Mouse (Mus musculus): ENCODE results near the gene Nfib. TPM values are rescaled to one million over a fixed set of nuclear protein-coding genes. Genes with fewer than 3 reads are reported as not detected.
A peak's percentile ranks its signal among the peaks of the same experiment; 100 is the strongest.

The Nfib gene
- polyA plus RNA-seq, 1 experiment from 2014 or later = 26.7 TPM

- Histone ChIP-seq H3K9ac (replicated peaks; ENCODE audit: low read length) (no peak overlapping the region), H3K27me3 (ENCODE audit: insufficient read depth, low read length) (no peaks in the 10 kb centered on the region), H3K4me1 (ENCODE audit: insufficient read depth, low read length) (peaks cover 20% of the 10 kb centered on the region; the same call in 1 of the 2 replicates), H3K4me3 (ENCODE audit: low read length) (no peak overlapping the region), H3K36me3 (ENCODE audit: insufficient read depth, low read length) (0 out of 2 replicates have a peak, but pooled peaks cover 1% of the 10 kb centered on the region), H3K9me3 (ENCODE audit: low read length) (no peaks in the 10 kb centered on the region), H3K4me2 (replicated peaks; ENCODE audit: low read depth, low read length) (no peak overlapping the region), H3K27ac (ENCODE audit: low read length) (no peak overlapping the region)
- WGBS = 60% methylated on average over 4 of the region's 4 CpGs
- ATAC-seq (ENCODE audit: low FRiP score, low TSS enrichment) = no peak
These were observed 414.2 kb downstream of the Nfib start for GRCm38 (mm10) chr4:82291174-82291847.

- no peaks in the 10 kb centered on the region for H3K9me3 ChIP-seq (ENCODE audit: low read length)
- peaks cover 20% of the 10 kb centered on the region; the same call in 1 of the 2 replicates for H3K4me1 ChIP-seq (ENCODE audit: insufficient read depth, low read length)
- no peak overlapping the region for H3K9ac ChIP-seq (replicated peaks; ENCODE audit: low read length)
- no peak overlapping the region for H3K4me2 ChIP-seq (replicated peaks; ENCODE audit: low read depth, low read length)
- no peaks in the 10 kb centered on the region for H3K27me3 ChIP-seq (ENCODE audit: insufficient read depth, low read length)
- no peak for ATAC-seq (ENCODE audit: low FRiP score, low TSS enrichment)
- no peaks in the 10 kb centered on the region for H3K36me3 ChIP-seq (ENCODE audit: insufficient read depth, low read length)
- no peak overlapping the region for H3K27ac ChIP-seq (ENCODE audit: low read length)
- WGBS = 69% methylated on average over 9 of the region's 9 CpGs
- no peak overlapping the region for H3K4me3 ChIP-seq (ENCODE audit: low read length)
These were observed 414.9 kb downstream of the Nfib start for GRCm38 (mm10) chr4:82290623-82291022.

GRCm38 (mm10) chr4:82289596-82289995 lies 416.0 kb downstream of the Nfib start:
- no peaks in the 10 kb centered on the region for H3K9me3 ChIP-seq (ENCODE audit: low read length)
- no peak overlapping the region for H3K4me3 ChIP-seq (ENCODE audit: low read length)
- no peak overlapping the region for H3K9ac ChIP-seq (replicated peaks; ENCODE audit: low read length)
- no peak overlapping the region for H3K27ac ChIP-seq (ENCODE audit: low read length)
- H3K4me2 ChIP-seq (replicated peaks; ENCODE audit: low read depth, low read length) = no peak overlapping the region
- H3K27me3 ChIP-seq (ENCODE audit: insufficient read depth, low read length) = no peaks in the 10 kb centered on the region
- no peak for ATAC-seq (ENCODE audit: low FRiP score, low TSS enrichment)
- WGBS = 57% methylated on average over 7 of the region's 7 CpGs
- H3K4me1 ChIP-seq (ENCODE audit: insufficient read depth, low read length) = peaks cover 20% of the 10 kb centered on the region; the same call in 1 of the 2 replicates
- no peaks in the 10 kb centered on the region for H3K36me3 ChIP-seq (ENCODE audit: insufficient read depth, low read length)

- no peak for ATAC-seq (ENCODE audit: low FRiP score, low TSS enrichment)
- no peak overlapping the region for H3K4me2 ChIP-seq (replicated peaks; ENCODE audit: low read depth, low read length)
- no peaks in the 10 kb centered on the region for H3K9me3 ChIP-seq (ENCODE audit: low read length)
- H3K9ac ChIP-seq (replicated peaks; ENCODE audit: low read length) = no peak overlapping the region
- no peak overlapping the region for H3K27ac ChIP-seq (ENCODE audit: low read length)
- WGBS = 72% methylated on average over 2 of the region's 2 CpGs
- H3K4me3 ChIP-seq (ENCODE audit: low read length) = no peak overlapping the region
- H3K36me3 ChIP-seq (ENCODE audit: insufficient read depth, low read length) = no peaks in the 10 kb centered on the region
- peaks cover 20% of the 10 kb centered on the region; the same call in 1 of the 2 replicates for H3K4me1 ChIP-seq (ENCODE audit: insufficient read depth, low read length)
- H3K27me3 ChIP-seq (ENCODE audit: insufficient read depth, low read length) = no peaks in the 10 kb centered on the region
These were observed 417.4 kb downstream of the Nfib start for GRCm38 (mm10) chr4:82288138-82288537.

- Histone ChIP-seq H3K4me1 (ENCODE audit: insufficient read depth, low read length) (peaks cover 20% of the 10 kb centered on the region; the same call in 1 of the 2 replicates), H3K27ac (ENCODE audit: low read length) (no peak overlapping the region), H3K36me3 (ENCODE audit: insufficient read depth, low read length) (no peaks in the 10 kb centered on the region), H3K9ac (replicated peaks; ENCODE audit: low read length) (no peak overlapping the region), H3K4me2 (replicated peaks; ENCODE audit: low read depth, low read length) (no peak overlapping the region), H3K27me3 (ENCODE audit: insufficient read depth, low read length) (no peaks in the 10 kb centered on the region), H3K4me3 (ENCODE audit: low read length) (no peak overlapping the region), H3K9me3 (ENCODE audit: low read length) (no peaks in the 10 kb centered on the region)
- WGBS = 92% methylated on average over 2 of the region's 2 CpGs
- ATAC-seq (ENCODE audit: low FRiP score, low TSS enrichment) = no peak
These were observed 418.1 kb downstream of the Nfib start for GRCm38 (mm10) chr4:82287454-82287853.

- 90% methylated on average over 2 of the region's 2 CpGs for WGBS
- Histone ChIP-seq H3K36me3 (ENCODE audit: insufficient read depth, low read length) (no peaks in the 10 kb centered on the region), H3K4me2 (replicated peaks; ENCODE audit: low read depth, low read length) (no peak overlapping the region), H3K27ac (ENCODE audit: low read length) (no peak overlapping the region), H3K4me3 (ENCODE audit: low read length) (no peak overlapping the region), H3K27me3 (ENCODE audit: insufficient read depth, low read length) (no peaks in the 10 kb centered on the region), H3K9me3 (ENCODE audit: low read length) (no peaks in the 10 kb centered on the region), H3K4me1 (ENCODE audit: insufficient read depth, low read length) (peaks cover 19% of the 10 kb centered on the region; the same call in 1 of the 2 replicates), H3K9ac (replicated peaks; ENCODE audit: low read length) (no peak overlapping the region)
- no peak for ATAC-seq (ENCODE audit: low FRiP score, low TSS enrichment)
These were observed 418.6 kb downstream of the Nfib start for GRCm38 (mm10) chr4:82286931-82287330.

GRCm38 (mm10) chr4:82283536-82283935 lies 422.0 kb downstream of the Nfib start:
- no peaks in the 10 kb centered on the region for H3K36me3 ChIP-seq (ENCODE audit: insufficient read depth, low read length)
- H3K4me2 ChIP-seq (replicated peaks; ENCODE audit: low read depth, low read length) = no peak overlapping the region
- no peaks in the 10 kb centered on the region for H3K27me3 ChIP-seq (ENCODE audit: insufficient read depth, low read length)
- no peak overlapping the region for H3K9ac ChIP-seq (replicated peaks; ENCODE audit: low read length)
- no peak overlapping the region for H3K27ac ChIP-seq (ENCODE audit: low read length)
- 70% methylated on average over 6 of the region's 6 CpGs for WGBS
- ATAC-seq (ENCODE audit: low FRiP score, low TSS enrichment) = peak; percentile 61; the same call in 1 of the 2 replicates
- no peak overlapping the region for H3K4me3 ChIP-seq (ENCODE audit: low read length)
- no peaks in the 10 kb centered on the region for H3K4me1 ChIP-seq (ENCODE audit: insufficient read depth, low read length)
- H3K9me3 ChIP-seq (ENCODE audit: low read length) = no peaks in the 10 kb centered on the region

- ATAC-seq (ENCODE audit: low FRiP score, low TSS enrichment) = no peak
These were observed 429.6 kb downstream of the Nfib start for GRCm38 (mm10) chr4:82275996-82276395.

GRCm38 (mm10) chr4:82273049-82273754 lies 432.3 kb downstream of the Nfib start:
- H3K36me3 ChIP-seq (ENCODE audit: insufficient read depth, low read length) = no peaks in the 10 kb centered on the region
- H3K27me3 ChIP-seq (ENCODE audit: insufficient read depth, low read length) = no peaks in the 10 kb centered on the region
- H3K9ac ChIP-seq (replicated peaks; ENCODE audit: low read length) = no peak overlapping the region
- 73% methylated on average over 4 of the region's 4 CpGs for WGBS
- H3K27ac ChIP-seq (ENCODE audit: low read length) = no peak overlapping the region
- H3K4me2 ChIP-seq (replicated peaks; ENCODE audit: low read depth, low read length) = no peak overlapping the region
- no peaks in the 10 kb centered on the region for H3K9me3 ChIP-seq (ENCODE audit: low read length)
- H3K4me1 ChIP-seq (ENCODE audit: insufficient read depth, low read length) = 0 out of 2 replicates have a peak, but pooled peaks cover 1% of the 10 kb centered on the region
- no peak for ATAC-seq (ENCODE audit: low FRiP score, low TSS enrichment)
- no peak overlapping the region for H3K4me3 ChIP-seq (ENCODE audit: low read length)

More at GRCm38 (mm10) chr4:82275996-82276395, 429.6 kb downstream of the Nfib start:
- Histone ChIP-seq H3K36me3 (ENCODE audit: insufficient read depth, low read length) (no peaks in the 10 kb centered on the region), H3K4me2 (replicated peaks; ENCODE audit: low read depth, low read length) (no peak overlapping the region), H3K4me1 (ENCODE audit: insufficient read depth, low read length) (no peaks in the 10 kb centered on the region), H3K9ac (replicated peaks; ENCODE audit: low read length) (no peak overlapping the region), H3K4me3 (ENCODE audit: low read length) (no peak overlapping the region), H3K9me3 (ENCODE audit: low read length) (no peaks in the 10 kb centered on the region), H3K27me3 (ENCODE audit: insufficient read depth, low read length) (no peaks in the 10 kb centered on the region), H3K27ac (ENCODE audit: low read length) (peak overlapping the region; percentile 55; the same call in 1 of the 2 replicates)
- WGBS = 34% methylated on average over 2 of the region's 2 CpGs

- ATAC-seq (ENCODE audit: low FRiP score, low TSS enrichment) = no peak
- H3K4me2 ChIP-seq (replicated peaks; ENCODE audit: low read depth, low read length) = no peak overlapping the region
- 77% methylated on average over 4 of the region's 4 CpGs for WGBS
These were observed 433.5 kb downstream of the Nfib start for GRCm38 (mm10) chr4:82272099-82272498.

More at GRCm38 (mm10) chr4:82272099-82272498, 433.5 kb downstream of the Nfib start:
- H3K27me3 ChIP-seq (ENCODE audit: insufficient read depth, low read length) = no peaks in the 10 kb centered on the region
- no peaks in the 10 kb centered on the region for H3K36me3 ChIP-seq (ENCODE audit: insufficient read depth, low read length)
- H3K9me3 ChIP-seq (ENCODE audit: low read length) = no peaks in the 10 kb centered on the region
- no peak overlapping the region for H3K4me3 ChIP-seq (ENCODE audit: low read length)
- H3K4me1 ChIP-seq (ENCODE audit: insufficient read depth, low read length) = peaks cover 9% of the 10 kb centered on the region; the same call in 1 of the 2 replicates
- H3K27ac ChIP-seq (ENCODE audit: low read length) = no peak overlapping the region
- no peak overlapping the region for H3K9ac ChIP-seq (replicated peaks; ENCODE audit: low read length)

Measured in kidney, embryonic 16.5 days (tissue).